Mouse (Mus musculus): ENCODE data around the gene Aig1. TPM values are rescaled to one million over a fixed set of nuclear protein-coding genes. Genes with fewer than 3 reads are reported as not detected.

The Aig1 gene
- polyA plus RNA-seq, 1 experiment from 2014 or later = 37.0 TPM

GRCm38 (mm10) chr10:13842855-13843254, 25.9 kb downstream of the Aig1 start:
- H3K27me3 ChIP-seq = no peaks in the 10 kb centered on the region
- H3K9ac ChIP-seq = no peak overlapping the region
- H3K27ac ChIP-seq = no peak overlapping the region
- H3K4me1 ChIP-seq = no peaks in the 10 kb centered on the region
- H3K36me3 ChIP-seq (ENCODE audit: poor library complexity, severe bottlenecking) = no peaks in the 10 kb centered on the region
- no peak overlapping the region for H3K4me2 ChIP-seq
- 85% methylated on average over 8 of the region's 8 CpGs for WGBS
- H3K9me3 ChIP-seq (replicated peaks) = no peaks in the 10 kb centered on the region
- H3K4me3 ChIP-seq = no peak overlapping the region
- ATAC-seq = no peak

- H3K27me3 ChIP-seq = no peaks in the 10 kb centered on the region
- no peaks in the 10 kb centered on the region for H3K9me3 ChIP-seq (replicated peaks)
- H3K4me2 ChIP-seq = no peak overlapping the region
- H3K9ac ChIP-seq = no peak overlapping the region
- no peak overlapping the region for H3K4me3 ChIP-seq
- no peak overlapping the region for H3K27ac ChIP-seq
- WGBS = 95% methylated on average over 6 of the region's 6 CpGs
- H3K36me3 ChIP-seq (ENCODE audit: poor library complexity, severe bottlenecking) = no peaks in the 10 kb centered on the region
- H3K4me1 ChIP-seq = no peaks in the 10 kb centered on the region
- ATAC-seq = no peak
Measured at GRCm38 (mm10) chr10:13838511-13839126, 30.2 kb downstream of the Aig1 start.

- WGBS = 84% methylated on average over 21 of the region's 21 CpGs
- Histone ChIP-seq H3K4me1 (no peaks in the 10 kb centered on the region), H3K9ac (no peak overlapping the region), H3K36me3 (ENCODE audit: poor library complexity, severe bottlenecking) (no peaks in the 10 kb centered on the region), H3K27ac (no peak overlapping the region), H3K4me3 (no peak overlapping the region), H3K27me3 (no peaks in the 10 kb centered on the region), H3K4me2 (no peak overlapping the region), H3K9me3 (replicated peaks) (no peaks in the 10 kb centered on the region)
- ATAC-seq = no peak
Measured at GRCm38 (mm10) chr10:13837709-13838456, 30.9 kb downstream of the Aig1 start.

GRCm38 (mm10) chr10:13836956-13837355, 31.8 kb downstream of the Aig1 start:
- Histone ChIP-seq H3K9me3 (replicated peaks) (no peaks in the 10 kb centered on the region), H3K9ac (no peak overlapping the region), H3K4me1 (no peaks in the 10 kb centered on the region), H3K4me3 (no peak overlapping the region), H3K36me3 (ENCODE audit: poor library complexity, severe bottlenecking) (no peaks in the 10 kb centered on the region), H3K4me2 (no peak overlapping the region), H3K27me3 (no peaks in the 10 kb centered on the region), H3K27ac (no peak overlapping the region)
- WGBS = 83% methylated on average over 9 of the region's 9 CpGs
- ATAC-seq = no peak

GRCm38 (mm10) chr10:13835737-13836475, 32.9 kb downstream of the Aig1 start:
- Histone ChIP-seq H3K27me3 (no peaks in the 10 kb centered on the region), H3K4me2 (no peak overlapping the region), H3K9ac (no peak overlapping the region), H3K9me3 (replicated peaks) (no peaks in the 10 kb centered on the region), H3K27ac (no peak overlapping the region), H3K36me3 (ENCODE audit: poor library complexity, severe bottlenecking) (no peaks in the 10 kb centered on the region), H3K4me1 (no peaks in the 10 kb centered on the region), H3K4me3 (no peak overlapping the region)
- 91% methylated on average over 10 of the region's 10 CpGs for WGBS
- no peak for ATAC-seq

- Histone ChIP-seq H3K27ac (no peak overlapping the region), H3K4me1 (no peaks in the 10 kb centered on the region), H3K9me3 (replicated peaks) (no peaks in the 10 kb centered on the region), H3K27me3 (no peaks in the 10 kb centered on the region), H3K9ac (no peak overlapping the region), H3K4me2 (no peak overlapping the region), H3K4me3 (no peak overlapping the region), H3K36me3 (ENCODE audit: poor library complexity, severe bottlenecking) (no peaks in the 10 kb centered on the region)
- 80% methylated on average over 7 of the region's 7 CpGs for WGBS
- ATAC-seq = no peak
Measured at GRCm38 (mm10) chr10:13834056-13834455, 34.7 kb downstream of the Aig1 start.

- Histone ChIP-seq H3K4me1 (no peaks in the 10 kb centered on the region), H3K36me3 (ENCODE audit: poor library complexity, severe bottlenecking) (no peaks in the 10 kb centered on the region), H3K9ac (no peak overlapping the region), H3K4me3 (no peak overlapping the region), H3K9me3 (replicated peaks) (no peaks in the 10 kb centered on the region), H3K4me2 (no peak overlapping the region), H3K27ac (no peak overlapping the region), H3K27me3 (no peaks in the 10 kb centered on the region)
- WGBS = 90% methylated on average over 12 of the region's 12 CpGs
- no peak for ATAC-seq
Measured at GRCm38 (mm10) chr10:13833066-13833566, 35.7 kb downstream of the Aig1 start.

- no peak overlapping the region for H3K4me2 ChIP-seq
- 90% methylated on average over 7 of the region's 7 CpGs for WGBS
- no peak for ATAC-seq
Measured at GRCm38 (mm10) chr10:13832546-13833033, 36.2 kb downstream of the Aig1 start.

GRCm38 (mm10) chr10:13827150-13827549, 41.6 kb downstream of the Aig1 start:
- no peak for ATAC-seq
- 97% methylated on average over 8 of the region's 8 CpGs for WGBS
- H3K36me3 ChIP-seq (ENCODE audit: poor library complexity, severe bottlenecking) = no peaks in the 10 kb centered on the region
- no peaks in the 10 kb centered on the region for H3K4me1 ChIP-seq
- H3K27me3 ChIP-seq = no peaks in the 10 kb centered on the region
- no peaks in the 10 kb centered on the region for H3K9me3 ChIP-seq (replicated peaks)
- H3K4me3 ChIP-seq = no peak overlapping the region
- H3K9ac ChIP-seq = no peak overlapping the region
- H3K27ac ChIP-seq = no peak overlapping the region
- H3K4me2 ChIP-seq = no peak overlapping the region

More at GRCm38 (mm10) chr10:13832546-13833033, 36.2 kb downstream of the Aig1 start:
- H3K36me3 ChIP-seq (ENCODE audit: poor library complexity, severe bottlenecking) = no peaks in the 10 kb centered on the region
- H3K4me1 ChIP-seq = no peaks in the 10 kb centered on the region
- no peak overlapping the region for H3K9ac ChIP-seq
- H3K27me3 ChIP-seq = no peaks in the 10 kb centered on the region
- H3K9me3 ChIP-seq (replicated peaks) = no peaks in the 10 kb centered on the region
- no peak overlapping the region for H3K4me3 ChIP-seq
- no peak overlapping the region for H3K27ac ChIP-seq

- 96% methylated on average over 5 of the region's 5 CpGs for WGBS
- no peak overlapping the region for H3K9ac ChIP-seq
- H3K4me1 ChIP-seq = no peaks in the 10 kb centered on the region
- no peaks in the 10 kb centered on the region; the same call in 1 of the 2 replicates for H3K9me3 ChIP-seq (replicated peaks)
- no peaks in the 10 kb centered on the region for H3K36me3 ChIP-seq (ENCODE audit: poor library complexity, severe bottlenecking)
- H3K27ac ChIP-seq = no peak overlapping the region
- no peaks in the 10 kb centered on the region for H3K27me3 ChIP-seq
- no peak for ATAC-seq
- no peak overlapping the region for H3K4me3 ChIP-seq
- H3K4me2 ChIP-seq = no peak overlapping the region
Measured at GRCm38 (mm10) chr10:13813591-13813990, 55.2 kb downstream of the Aig1 start.

GRCm38 (mm10) chr10:13808291-13808690, 60.5 kb downstream of the Aig1 start:
- Histone ChIP-seq H3K4me2 (no peak overlapping the region), H3K27ac (no peak overlapping the region), H3K9ac (no peak overlapping the region), H3K27me3 (no peaks in the 10 kb centered on the region), H3K36me3 (ENCODE audit: poor library complexity, severe bottlenecking) (no peaks in the 10 kb centered on the region), H3K4me1 (no peaks in the 10 kb centered on the region), H3K9me3 (replicated peaks) (no peaks in the 10 kb centered on the region), H3K4me3 (no peak overlapping the region)
- ATAC-seq = no peak
- 93% methylated on average over 1 of the region's 1 CpGs for WGBS

- Histone ChIP-seq H3K27ac (no peak overlapping the region), H3K4me2 (no peak overlapping the region), H3K9ac (no peak overlapping the region), H3K9me3 (replicated peaks) (no peaks in the 10 kb centered on the region), H3K27me3 (no peaks in the 10 kb centered on the region), H3K4me1 (no peaks in the 10 kb centered on the region), H3K36me3 (ENCODE audit: poor library complexity, severe bottlenecking) (no peaks in the 10 kb centered on the region), H3K4me3 (no peak overlapping the region)
- ATAC-seq = no peak
Measured at GRCm38 (mm10) chr10:13806806-13807205, 62.0 kb downstream of the Aig1 start.
